Mouse (Mus musculus): ENCODE data around the gene Limch1. TPM values are rescaled to one million over a fixed set of nuclear protein-coding genes. Genes with fewer than 3 reads are reported as not detected.

Gene Limch1
- polyA plus RNA-seq, 1 experiment, result 5.0 TPM

DNA sequence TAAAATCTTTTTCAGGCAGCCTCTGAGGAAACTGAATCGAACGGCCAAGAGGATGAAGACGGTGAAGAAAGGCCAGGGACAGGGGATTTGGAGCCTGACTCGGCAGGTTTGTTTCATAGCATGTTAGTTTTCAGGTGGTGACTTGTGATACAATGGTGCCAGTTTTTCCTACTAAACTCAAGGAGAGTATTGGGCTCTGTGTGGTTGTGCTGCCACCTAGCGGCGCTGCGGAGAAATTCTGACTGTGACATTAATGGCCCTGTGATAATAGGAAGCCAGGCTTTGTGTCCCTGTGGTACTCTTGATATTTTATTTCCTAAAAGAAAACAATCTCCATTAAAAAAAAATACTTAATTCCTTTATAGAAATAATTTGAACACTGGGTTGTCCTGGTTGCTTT, 270.8 kb downstream of the Limch1 start:
- peak; percentile 63 for DNase-seq
- H3K4me1 ChIP-seq (replicated peaks; ENCODE audit: control insufficient read depth, insufficient read depth, low read length), result no peaks in the 10 kb centered on the region
- 11% methylated on average over 7 of the region's 7 CpGs for WGBS
- H3K4me3 ChIP-seq (ENCODE audit: control insufficient read depth, insufficient read depth, low read length), result no peak overlapping the region
- no peaks in the 10 kb centered on the region for H3K36me3 ChIP-seq (ENCODE audit: control insufficient read depth, insufficient read depth, low read length)
- H3K27ac ChIP-seq (ENCODE audit: control insufficient read depth, insufficient read depth, low read length), result no peak overlapping the region
- H3K27me3 ChIP-seq (ENCODE audit: control insufficient read depth, insufficient read depth, low read length), result no peaks in the 10 kb centered on the region
- TF ChIP-seq POLR2A (IDR thresholded peaks at IDR 0.05; ENCODE audit: control insufficient read depth, extremely low read depth, insufficient read depth, low read length, poor library complexity) (no peak), CTCF (IDR thresholded peaks at IDR 0.05; ENCODE audit: borderline replicate concordance, control insufficient read depth, extremely low read depth, insufficient read depth, low read length, poor library complexity) (no peak)

GRCm38 (mm10) chr5:67024459-67025050, 278.9 kb downstream of the Limch1 start:
- peaks cover 4% of the 10 kb centered on the region for H3K4me1 ChIP-seq (replicated peaks; ENCODE audit: control insufficient read depth, insufficient read depth, low read length)
- no peak for DNase-seq
- no peaks in the 10 kb centered on the region for H3K27me3 ChIP-seq (ENCODE audit: control insufficient read depth, insufficient read depth, low read length)
- no peak overlapping the region for H3K4me3 ChIP-seq (ENCODE audit: control insufficient read depth, insufficient read depth, low read length)
- no peaks in the 10 kb centered on the region for H3K36me3 ChIP-seq (ENCODE audit: control insufficient read depth, insufficient read depth, low read length)
- H3K27ac ChIP-seq (ENCODE audit: control insufficient read depth, insufficient read depth, low read length), result no peak overlapping the region
- 33% methylated on average over 10 of the region's 10 CpGs for WGBS
- TF ChIP-seq POLR2A (IDR thresholded peaks at IDR 0.05; ENCODE audit: control insufficient read depth, extremely low read depth, insufficient read depth, low read length, poor library complexity) (no peak), CTCF (IDR thresholded peaks at IDR 0.05; ENCODE audit: borderline replicate concordance, control insufficient read depth, extremely low read depth, insufficient read depth, low read length, poor library complexity) (no peak)

- no peak overlapping the region for H3K27ac ChIP-seq (ENCODE audit: control insufficient read depth, insufficient read depth, low read length)
- TF ChIP-seq CTCF (IDR thresholded peaks at IDR 0.05; ENCODE audit: borderline replicate concordance, control insufficient read depth, extremely low read depth, insufficient read depth, low read length, poor library complexity) (no peak), POLR2A (IDR thresholded peaks at IDR 0.05; ENCODE audit: control insufficient read depth, extremely low read depth, insufficient read depth, low read length, poor library complexity) (no peak)
- no peaks in the 10 kb centered on the region for H3K27me3 ChIP-seq (ENCODE audit: control insufficient read depth, insufficient read depth, low read length)
- H3K36me3 ChIP-seq (ENCODE audit: control insufficient read depth, insufficient read depth, low read length), result no peaks in the 10 kb centered on the region
- 70% methylated on average over 8 of the region's 8 CpGs for WGBS
- H3K4me3 ChIP-seq (ENCODE audit: control insufficient read depth, insufficient read depth, low read length), result no peak overlapping the region
- peaks cover 4% of the 10 kb centered on the region for H3K4me1 ChIP-seq (replicated peaks; ENCODE audit: control insufficient read depth, insufficient read depth, low read length)
- DNase-seq, result no peak
These were observed 279.5 kb downstream of the Limch1 start for GRCm38 (mm10) chr5:67025095-67025494.

DNA sequence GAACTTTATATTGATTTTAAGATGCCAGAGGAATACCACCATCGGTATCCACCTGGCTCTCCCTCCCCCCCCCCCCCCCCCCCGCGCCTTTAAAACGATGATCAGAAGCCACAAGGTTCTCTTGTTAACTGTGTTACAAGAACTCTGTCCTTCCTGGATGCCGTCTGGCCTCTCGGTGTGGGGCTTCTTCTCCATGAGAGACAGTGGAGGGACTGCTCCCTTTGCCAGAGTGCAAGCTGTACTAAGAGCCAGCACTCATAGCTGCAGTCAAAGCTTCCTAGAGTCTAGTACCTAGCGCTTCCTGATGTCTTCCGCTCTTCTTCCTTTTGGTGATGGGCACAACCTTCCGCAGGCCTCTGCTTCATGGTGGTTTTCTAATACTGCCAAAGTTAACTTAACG, 280.0 kb downstream of the Limch1 start:
- no peak for TF ChIP-seq POLR2A (IDR thresholded peaks at IDR 0.05; ENCODE audit: control insufficient read depth, extremely low read depth, insufficient read depth, low read length, poor library complexity)
- no peaks in the 10 kb centered on the region for H3K36me3 ChIP-seq (ENCODE audit: control insufficient read depth, insufficient read depth, low read length)
- H3K4me3 ChIP-seq (ENCODE audit: control insufficient read depth, insufficient read depth, low read length), result no peak overlapping the region
- peaks cover 4% of the 10 kb centered on the region for H3K4me1 ChIP-seq (replicated peaks; ENCODE audit: control insufficient read depth, insufficient read depth, low read length)
- WGBS, result 90% methylated on average over 10 of the region's 10 CpGs
- no peak for DNase-seq
- no peak overlapping the region for H3K27ac ChIP-seq (ENCODE audit: control insufficient read depth, insufficient read depth, low read length)
- no peaks in the 10 kb centered on the region for H3K27me3 ChIP-seq (ENCODE audit: control insufficient read depth, insufficient read depth, low read length)

GRCm38 (mm10) chr5:67028786-67029185, 283.2 kb downstream of the Limch1 start:
- 26% methylated on average over 16 of the region's 16 CpGs for WGBS
- peaks cover 4% of the 10 kb centered on the region for H3K4me1 ChIP-seq (replicated peaks; ENCODE audit: control insufficient read depth, insufficient read depth, low read length)
- H3K36me3 ChIP-seq (ENCODE audit: control insufficient read depth, insufficient read depth, low read length), result no peaks in the 10 kb centered on the region
- no peaks in the 10 kb centered on the region for H3K27me3 ChIP-seq (ENCODE audit: control insufficient read depth, insufficient read depth, low read length)
- DNase-seq, result no peak
- TF ChIP-seq CTCF (IDR thresholded peaks at IDR 0.05; ENCODE audit: borderline replicate concordance, control insufficient read depth, extremely low read depth, insufficient read depth, low read length, poor library complexity), result no peak
- TF ChIP-seq POLR2A (IDR thresholded peaks at IDR 0.05; ENCODE audit: control insufficient read depth, extremely low read depth, insufficient read depth, low read length, poor library complexity), result no peak
- no peak overlapping the region for H3K4me3 ChIP-seq (ENCODE audit: control insufficient read depth, insufficient read depth, low read length)
- H3K27ac ChIP-seq (ENCODE audit: control insufficient read depth, insufficient read depth, low read length), result no peak overlapping the region

GRCm38 (mm10) chr5:67029946-67030345, 284.3 kb downstream of the Limch1 start:
- no peaks in the 10 kb centered on the region for H3K36me3 ChIP-seq (ENCODE audit: control insufficient read depth, insufficient read depth, low read length)
- WGBS, result 78% methylated on average over 3 of the region's 3 CpGs

DNA sequence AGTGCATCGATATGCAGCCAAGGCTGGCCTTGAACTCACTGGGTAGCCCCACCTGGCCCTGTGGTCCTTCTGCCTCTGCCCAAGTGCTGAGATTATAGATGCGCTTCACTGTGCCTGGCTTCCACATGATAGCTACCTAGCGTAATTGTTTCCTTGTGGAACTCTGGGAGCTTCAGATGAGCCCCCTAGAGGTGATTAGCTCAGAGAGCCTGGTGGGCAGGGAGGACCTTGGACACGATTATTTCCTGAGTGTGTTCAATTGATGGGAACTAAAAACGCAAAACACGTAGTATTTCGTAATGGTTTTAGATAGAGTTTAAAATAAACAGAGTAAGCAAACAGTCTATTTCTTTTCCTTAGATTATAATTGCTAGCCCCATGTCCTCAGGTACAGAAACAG, 287.0 kb downstream of the Limch1 start:
- 89% methylated on average over 7 of the region's 7 CpGs for WGBS
- Histone ChIP-seq H3K27ac (ENCODE audit: control insufficient read depth, insufficient read depth, low read length) (no peak overlapping the region), H3K36me3 (ENCODE audit: control insufficient read depth, insufficient read depth, low read length) (no peaks in the 10 kb centered on the region), H3K4me1 (replicated peaks; ENCODE audit: control insufficient read depth, insufficient read depth, low read length) (peaks cover 4% of the 10 kb centered on the region), H3K27me3 (ENCODE audit: control insufficient read depth, insufficient read depth, low read length) (no peaks in the 10 kb centered on the region), H3K4me3 (ENCODE audit: control insufficient read depth, insufficient read depth, low read length) (no peak overlapping the region)
- DNase-seq, result no peak
- TF ChIP-seq CTCF (IDR thresholded peaks at IDR 0.05; ENCODE audit: borderline replicate concordance, control insufficient read depth, extremely low read depth, insufficient read depth, low read length, poor library complexity), result no peak
- no peak for TF ChIP-seq POLR2A (IDR thresholded peaks at IDR 0.05; ENCODE audit: control insufficient read depth, extremely low read depth, insufficient read depth, low read length, poor library complexity)

More at GRCm38 (mm10) chr5:67029946-67030345, 284.3 kb downstream of the Limch1 start:
- no peak for DNase-seq
- H3K4me3 ChIP-seq (ENCODE audit: control insufficient read depth, insufficient read depth, low read length), result no peak overlapping the region
- peaks cover 4% of the 10 kb centered on the region for H3K4me1 ChIP-seq (replicated peaks; ENCODE audit: control insufficient read depth, insufficient read depth, low read length)
- H3K27ac ChIP-seq (ENCODE audit: control insufficient read depth, insufficient read depth, low read length), result no peak overlapping the region
- H3K27me3 ChIP-seq (ENCODE audit: control insufficient read depth, insufficient read depth, low read length), result no peaks in the 10 kb centered on the region
- TF ChIP-seq POLR2A (IDR thresholded peaks at IDR 0.05; ENCODE audit: control insufficient read depth, extremely low read depth, insufficient read depth, low read length, poor library complexity) (no peak), CTCF (IDR thresholded peaks at IDR 0.05; ENCODE audit: borderline replicate concordance, control insufficient read depth, extremely low read depth, insufficient read depth, low read length, poor library complexity) (no peak)

Measured in thymus, adult 2 months (tissue).